Mouse (Mus musculus) small intestine, adult 2 months (tissue): ENCODE measurements at regions not wholly inside any gene's neighbourhood (a gene's known extent, or its start where the extent isn't known, plus 50 kb on each side); places are given as distances from the start of the nearest gene placed in this dataset.

ENCODE experiments used
- CTCF ChIP-seq: fragments of 200-500 bp; IDR thresholded peaks from 2 replicates; pipeline ENCODE4 v1.5.1; 2012; ENCODE audit warnings: low read depth, mild to moderate bottlenecking, control low read depth, inconsistent platforms, low read length, moderate library complexity, mixed read lengths; ENCODE audit not compliant: insufficient replicate concordance, insufficient read length; ENCODE audit errors: extremely low read depth
- POLR2A ChIP-seq: fragments of 200-500 bp; IDR thresholded peaks from 2 replicates; pipeline ENCODE4 v1.6.1; 2012; ENCODE audit warnings: low read depth, mild to moderate bottlenecking, control low read depth, inconsistent platforms, low read length, moderate library complexity

GRCm38 (mm10) chr2:9709466-9709865, 171.6 kb upstream of the 4930412O13Rik start:
- TF ChIP-seq CTCF (no peak), POLR2A (no peak)
